Mouse (Mus musculus) liver, adult (tissue): ENCODE measurements at regions not wholly inside any gene's neighbourhood (a gene's known extent, or its start where the extent isn't known, plus 50 kb on each side); places are given as distances from the start of the nearest gene placed in this dataset.

Experiments used
- GATA4 ChIP-seq: IDR thresholded peaks from 2 replicates; pipeline ENCODE4 v1.6.1; 2014; ENCODE audit warnings: mild to moderate bottlenecking, low read length; ENCODE audit not compliant: insufficient replicate concordance

- no peak for TF ChIP-seq GATA4
These were observed 64.5 kb upstream of the Pias1 start for GRCm38 (mm10) chr9:63052181-63052580.

- no peak for TF ChIP-seq GATA4
These were observed 63.9 kb upstream of the Pias1 start for GRCm38 (mm10) chr9:63051631-63052030.

GRCm38 (mm10) chr9:63049290-63049689 is 61.6 kb upstream of the Pias1 start:
- TF ChIP-seq GATA4: no peak

GRCm38 (mm10) chr9:63046981-63047380 is 59.3 kb upstream of the Pias1 start:
- TF ChIP-seq GATA4: no peak

- no peak for TF ChIP-seq GATA4
These were observed 57.8 kb upstream of the Pias1 start for GRCm38 (mm10) chr9:63045531-63045930.

GRCm38 (mm10) chr9:63043304-63043703 is 55.6 kb upstream of the Pias1 start:
- no peak for TF ChIP-seq GATA4

DNA sequence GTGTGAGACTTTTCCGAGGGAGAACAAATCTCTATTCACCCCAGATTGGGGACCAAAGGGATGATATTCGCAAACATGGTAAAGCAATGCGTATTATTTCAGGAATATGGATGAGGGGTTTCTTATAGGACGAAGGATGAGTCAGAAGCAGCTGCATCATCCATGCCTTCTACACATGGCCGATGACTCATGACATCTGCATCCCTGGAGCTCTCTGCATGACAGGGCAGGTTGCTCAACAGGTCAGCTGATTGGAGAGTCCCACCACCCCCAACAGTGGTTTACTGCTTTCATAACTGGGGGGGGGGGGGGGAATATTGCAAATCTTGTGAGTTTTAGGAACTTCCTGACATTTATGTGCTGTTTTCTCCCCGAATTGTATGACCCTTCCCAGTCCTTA is 50.3 kb upstream of the Pias1 start:
- TF ChIP-seq GATA4: no peak
